Mouse (Mus musculus): Measurements from ENCODE around the gene Slc38a6. TPM values are rescaled to one million over a fixed set of nuclear protein-coding genes. Genes with fewer than 3 reads are reported as not detected.

The Slc38a6 gene
- polyA plus RNA-seq, 1 experiment, result not detected

GRCm38 (mm10) chr12:73350466-73350865, 63.9 kb downstream of the Slc38a6 start:
- H3K9me3 ChIP-seq (ENCODE audit: control insufficient read depth, low read length), result no peaks in the 10 kb centered on the region
- no peaks in the 10 kb centered on the region for H3K36me3 ChIP-seq (ENCODE audit: control insufficient read depth)
- H3K4me1 ChIP-seq (ENCODE audit: control insufficient read depth), result no peaks in the 10 kb centered on the region
- TF ChIP-seq TAL1 (IDR thresholded peaks at IDR 0.05; ENCODE audit: low read length), result no peak
- TF ChIP-seq GATA1 (IDR thresholded peaks at IDR 0.05; ENCODE audit: low read length), result no peak
- no peak overlapping the region for H3K4me3 ChIP-seq (replicated peaks)
- no peaks in the 10 kb centered on the region for H3K27me3 ChIP-seq (ENCODE audit: control insufficient read depth)

GRCm38 (mm10) chr12:73350982-73351381, 64.4 kb downstream of the Slc38a6 start:
- no peak overlapping the region for H3K4me3 ChIP-seq (replicated peaks)
- H3K27me3 ChIP-seq (ENCODE audit: control insufficient read depth), result no peaks in the 10 kb centered on the region
- H3K4me1 ChIP-seq (ENCODE audit: control insufficient read depth), result no peaks in the 10 kb centered on the region
- no peaks in the 10 kb centered on the region for H3K9me3 ChIP-seq (ENCODE audit: control insufficient read depth, low read length)
- no peak for TF ChIP-seq GATA1 (IDR thresholded peaks at IDR 0.05; ENCODE audit: low read length)
- TF ChIP-seq TAL1 (IDR thresholded peaks at IDR 0.05; ENCODE audit: low read length), result no peak
- no peaks in the 10 kb centered on the region for H3K36me3 ChIP-seq (ENCODE audit: control insufficient read depth)

DNA sequence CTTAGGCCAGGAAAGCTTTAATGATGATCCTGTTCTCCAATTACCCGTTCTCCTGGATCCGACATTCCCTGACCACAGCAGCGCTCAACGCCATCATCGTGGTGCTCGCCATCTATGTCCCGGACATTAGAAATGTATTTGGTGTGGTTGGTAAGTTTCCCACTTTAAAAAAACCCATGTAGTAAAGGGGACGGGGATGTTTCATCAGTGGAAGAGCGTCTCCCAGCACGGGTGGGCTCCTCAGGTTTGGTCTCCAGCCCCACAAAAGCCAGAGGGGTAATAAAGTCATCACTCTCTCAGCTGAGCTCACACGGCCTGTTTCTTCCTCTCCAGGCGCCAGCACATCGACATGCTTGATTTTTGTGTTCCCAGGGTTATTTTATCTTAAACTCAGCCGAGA, 65.2 kb downstream of the Slc38a6 start:
- TF ChIP-seq TAL1 (IDR thresholded peaks at IDR 0.05; ENCODE audit: low read length) (no peak), GATA1 (IDR thresholded peaks at IDR 0.05; ENCODE audit: low read length) (no peak)
- no peak overlapping the region for H3K4me3 ChIP-seq (replicated peaks)
- no peaks in the 10 kb centered on the region for H3K4me1 ChIP-seq (ENCODE audit: control insufficient read depth)
- no peaks in the 10 kb centered on the region for H3K9me3 ChIP-seq (ENCODE audit: control insufficient read depth, low read length)
- no peaks in the 10 kb centered on the region for H3K36me3 ChIP-seq (ENCODE audit: control insufficient read depth)
- H3K27me3 ChIP-seq (ENCODE audit: control insufficient read depth), result no peaks in the 10 kb centered on the region

DNA sequence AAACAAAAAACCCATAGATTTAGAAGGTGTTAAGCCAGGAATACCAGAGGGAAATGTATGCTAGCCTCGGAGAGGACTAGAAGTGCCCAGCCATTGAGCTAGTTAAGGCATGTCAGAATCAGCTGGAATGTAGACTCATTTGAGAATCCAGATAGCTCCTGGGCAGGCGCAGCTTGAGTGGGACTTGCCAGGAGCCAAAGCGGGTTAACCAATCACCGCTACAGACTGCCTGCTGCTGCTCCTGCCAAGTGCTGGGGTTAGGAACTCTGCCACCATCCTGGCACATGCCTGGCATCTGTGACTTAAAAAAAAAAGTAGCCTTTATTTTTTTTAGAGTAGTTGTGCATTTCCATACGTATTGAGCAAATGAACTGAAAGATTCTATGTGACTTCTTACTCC, 66.8 kb downstream of the Slc38a6 start:
- H3K4me3 ChIP-seq (replicated peaks), result no peak overlapping the region
- H3K4me1 ChIP-seq (ENCODE audit: control insufficient read depth), result no peaks in the 10 kb centered on the region
- H3K36me3 ChIP-seq (ENCODE audit: control insufficient read depth), result no peaks in the 10 kb centered on the region
- H3K9me3 ChIP-seq (ENCODE audit: control insufficient read depth, low read length), result no peaks in the 10 kb centered on the region
- no peaks in the 10 kb centered on the region for H3K27me3 ChIP-seq (ENCODE audit: control insufficient read depth)
- no peak for TF ChIP-seq GATA1 (IDR thresholded peaks at IDR 0.05; ENCODE audit: low read length)
- TF ChIP-seq TAL1 (IDR thresholded peaks at IDR 0.05; ENCODE audit: low read length), result no peak

GRCm38 (mm10) chr12:73354521-73354920, 67.9 kb downstream of the Slc38a6 start:
- no peaks in the 10 kb centered on the region for H3K36me3 ChIP-seq (ENCODE audit: control insufficient read depth)
- TF ChIP-seq TAL1 (IDR thresholded peaks at IDR 0.05; ENCODE audit: low read length) (no peak), GATA1 (IDR thresholded peaks at IDR 0.05; ENCODE audit: low read length) (no peak)
- H3K9me3 ChIP-seq (ENCODE audit: control insufficient read depth, low read length), result no peaks in the 10 kb centered on the region
- H3K27me3 ChIP-seq (ENCODE audit: control insufficient read depth), result no peaks in the 10 kb centered on the region
- no peak overlapping the region for H3K4me3 ChIP-seq (replicated peaks)
- no peaks in the 10 kb centered on the region for H3K4me1 ChIP-seq (ENCODE audit: control insufficient read depth)

GRCm38 (mm10) chr12:73355084-73355775, 68.7 kb downstream of the Slc38a6 start:
- H3K4me3 ChIP-seq (replicated peaks), result no peak overlapping the region
- H3K9me3 ChIP-seq (ENCODE audit: control insufficient read depth, low read length), result no peaks in the 10 kb centered on the region
- TF ChIP-seq TAL1 (IDR thresholded peaks at IDR 0.05; ENCODE audit: low read length) (no peak), GATA1 (IDR thresholded peaks at IDR 0.05; ENCODE audit: low read length) (no peak)
- no peaks in the 10 kb centered on the region for H3K4me1 ChIP-seq (ENCODE audit: control insufficient read depth)
- H3K36me3 ChIP-seq (ENCODE audit: control insufficient read depth), result no peaks in the 10 kb centered on the region
- H3K27me3 ChIP-seq (ENCODE audit: control insufficient read depth), result no peaks in the 10 kb centered on the region

DNA sequence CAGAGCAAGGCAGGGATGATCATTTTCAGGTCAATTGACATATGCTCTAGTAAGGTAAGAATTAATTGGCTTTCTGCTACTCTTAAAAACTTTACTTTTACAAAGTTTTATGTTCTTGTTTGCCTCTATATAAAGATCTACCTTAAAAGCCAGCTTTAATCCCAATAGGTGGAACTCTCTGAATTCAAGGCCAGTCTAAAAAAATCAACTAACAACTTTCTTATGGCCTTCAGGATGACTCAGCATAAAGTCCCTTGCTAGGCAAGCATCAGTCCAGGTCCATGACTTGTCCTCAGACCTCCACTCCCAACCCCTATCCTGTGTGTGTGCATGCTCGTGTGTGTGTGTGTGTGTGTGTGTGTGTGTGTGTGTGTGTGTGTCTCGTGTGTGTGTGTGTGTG, 70.1 kb downstream of the Slc38a6 start:
- Histone ChIP-seq H3K4me3 (replicated peaks) (no peak overlapping the region), H3K4me1 (ENCODE audit: control insufficient read depth) (no peaks in the 10 kb centered on the region), H3K36me3 (ENCODE audit: control insufficient read depth) (no peaks in the 10 kb centered on the region), H3K9me3 (ENCODE audit: control insufficient read depth, low read length) (no peaks in the 10 kb centered on the region), H3K27me3 (ENCODE audit: control insufficient read depth) (no peaks in the 10 kb centered on the region)
- TF ChIP-seq GATA1 (IDR thresholded peaks at IDR 0.05; ENCODE audit: low read length) (no peak), TAL1 (IDR thresholded peaks at IDR 0.05; ENCODE audit: low read length) (no peak)

DNA sequence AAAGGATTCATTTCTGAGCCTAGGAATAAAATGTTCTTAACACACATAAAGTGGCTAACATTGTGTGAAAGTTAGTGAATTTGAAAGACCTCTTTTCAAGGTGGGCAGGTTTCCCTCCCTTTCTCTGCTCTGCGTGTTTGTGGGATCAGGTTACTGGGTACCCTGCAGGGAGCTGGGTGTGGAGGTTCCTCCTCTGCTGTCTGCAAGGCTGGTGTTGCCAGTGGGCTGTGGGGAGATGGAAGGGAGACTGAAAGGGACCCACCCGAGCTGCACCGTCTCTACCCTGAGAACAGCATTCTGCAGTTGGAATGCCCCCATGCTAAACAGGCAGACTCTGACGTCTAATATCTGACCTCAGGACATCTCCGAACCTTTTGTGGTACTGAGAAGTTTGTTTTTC, 70.7 kb downstream of the Slc38a6 start:
- Histone ChIP-seq H3K9me3 (ENCODE audit: control insufficient read depth, low read length) (no peaks in the 10 kb centered on the region), H3K4me1 (ENCODE audit: control insufficient read depth) (no peaks in the 10 kb centered on the region), H3K4me3 (replicated peaks) (no peak overlapping the region), H3K36me3 (ENCODE audit: control insufficient read depth) (no peaks in the 10 kb centered on the region), H3K27me3 (ENCODE audit: control insufficient read depth) (no peaks in the 10 kb centered on the region)
- TF ChIP-seq TAL1 (IDR thresholded peaks at IDR 0.05; ENCODE audit: low read length), result no peak
- no peak for TF ChIP-seq GATA1 (IDR thresholded peaks at IDR 0.05; ENCODE audit: low read length)

DNA sequence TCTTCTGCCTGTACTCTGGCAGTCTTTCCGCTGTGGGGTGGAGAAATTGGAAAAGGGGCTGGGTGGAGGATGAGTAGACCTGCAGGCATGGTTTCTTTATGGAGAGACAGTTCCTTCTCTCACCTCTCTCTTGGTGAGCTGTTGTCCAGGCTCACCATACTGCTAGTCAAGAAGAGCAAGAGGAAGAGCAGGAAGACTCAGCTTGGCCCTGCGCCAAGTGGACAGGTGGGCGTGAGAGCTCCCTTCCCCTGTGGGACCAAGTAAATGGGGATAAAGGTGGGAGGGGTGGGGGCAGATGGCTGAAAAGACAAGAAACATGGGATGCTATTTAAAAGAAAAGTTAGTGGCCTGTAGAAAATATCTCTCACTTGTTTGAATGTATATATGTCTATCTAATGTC, 71.2 kb downstream of the Slc38a6 start:
- TF ChIP-seq TAL1 (IDR thresholded peaks at IDR 0.05; ENCODE audit: low read length), result no peak
- TF ChIP-seq GATA1 (IDR thresholded peaks at IDR 0.05; ENCODE audit: low read length), result no peak
- Histone ChIP-seq H3K9me3 (ENCODE audit: control insufficient read depth, low read length) (no peaks in the 10 kb centered on the region), H3K4me1 (ENCODE audit: control insufficient read depth) (no peaks in the 10 kb centered on the region), H3K4me3 (replicated peaks) (no peak overlapping the region), H3K27me3 (ENCODE audit: control insufficient read depth) (no peaks in the 10 kb centered on the region), H3K36me3 (ENCODE audit: control insufficient read depth) (no peaks in the 10 kb centered on the region)

DNA sequence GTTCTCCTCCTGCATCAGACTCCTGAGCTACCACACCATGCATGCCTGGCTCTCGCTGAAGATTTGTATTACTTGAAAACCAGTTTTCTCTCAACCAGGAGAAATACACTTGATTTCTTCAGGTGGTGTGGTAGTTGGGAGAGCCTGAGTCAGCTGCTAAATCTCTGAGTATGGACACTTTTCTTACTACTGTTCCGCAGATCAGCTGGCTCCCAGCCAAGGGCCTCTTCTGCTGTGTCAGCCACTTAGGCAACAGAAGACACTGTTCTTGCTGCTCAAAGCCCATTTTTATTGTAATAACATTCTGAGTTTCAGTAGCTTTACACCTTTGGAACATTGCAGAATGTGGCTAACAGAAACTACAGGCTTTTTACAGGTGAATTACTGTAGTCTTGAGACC, 72.1 kb downstream of the Slc38a6 start:
- Histone ChIP-seq H3K4me3 (replicated peaks) (no peak overlapping the region), H3K4me1 (ENCODE audit: control insufficient read depth) (no peaks in the 10 kb centered on the region), H3K9me3 (ENCODE audit: control insufficient read depth, low read length) (no peaks in the 10 kb centered on the region), H3K27me3 (ENCODE audit: control insufficient read depth) (no peaks in the 10 kb centered on the region), H3K36me3 (ENCODE audit: control insufficient read depth) (no peaks in the 10 kb centered on the region)
- TF ChIP-seq GATA1 (IDR thresholded peaks at IDR 0.05; ENCODE audit: low read length) (no peak), TAL1 (IDR thresholded peaks at IDR 0.05; ENCODE audit: low read length) (no peak)

Measured in erythroblast, embryonic 14.5 days (primary cell).